Mouse (Mus musculus): ENCODE measurements at regions not wholly inside any gene's neighbourhood (a gene's known extent, or its start where the extent isn't known, plus 50 kb on each side); places are given as distances from the start of the nearest gene placed in this dataset.
A peak's percentile ranks its signal among the peaks of the same experiment; 100 is the strongest.

GRCm38 (mm10) chr11:45787408-45787807 is 64.4 kb upstream of the Clint1 start:
- DNase-seq (ENCODE audit: low read depth, low spot score), result no peak

- no peak for DNase-seq (ENCODE audit: low read depth, low spot score)
Measured at GRCm38 (mm10) chr11:45789886-45790285, 62.0 kb upstream of the Clint1 start.

- no peak for DNase-seq (ENCODE audit: low read depth, low spot score)
Measured at GRCm38 (mm10) chr11:45790504-45790903, 61.3 kb upstream of the Clint1 start.

- DNase-seq (ENCODE audit: low read depth, low spot score), result no peak
Measured at GRCm38 (mm10) chr11:45791696-45792095, 60.2 kb upstream of the Clint1 start.

DNA sequence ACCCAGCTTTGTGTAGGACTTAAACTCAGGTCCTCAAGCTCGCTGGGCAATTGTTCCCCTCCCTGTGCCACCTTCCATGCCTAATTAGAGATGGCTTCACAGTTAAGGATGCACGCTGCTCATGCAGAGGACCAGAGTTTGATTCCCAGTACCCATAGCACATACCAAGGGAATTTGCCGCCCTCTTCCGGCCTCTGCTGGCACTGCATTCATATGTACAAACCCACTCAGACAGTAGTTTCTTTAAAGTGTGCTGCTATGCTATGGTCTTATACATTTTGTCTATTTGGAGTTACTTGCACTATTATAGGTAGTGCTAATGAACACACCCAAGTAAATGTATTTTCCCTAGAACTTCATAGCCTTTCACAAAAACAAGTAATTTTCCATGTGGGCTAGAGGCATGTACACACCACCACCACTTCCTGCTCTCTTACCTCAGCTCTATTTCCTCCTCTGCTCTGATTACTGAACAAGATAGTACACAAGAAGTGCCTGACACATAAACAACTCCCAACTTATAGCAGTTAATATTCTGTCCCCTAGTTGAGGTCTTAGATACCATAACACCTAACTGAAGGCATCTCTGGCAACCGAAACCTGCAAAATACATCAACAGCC is 57.4 kb upstream of the Clint1 start:
- DNase-seq (ENCODE audit: low read depth, low spot score), result no peak

GRCm38 (mm10) chr11:45795322-45795721 is 56.5 kb upstream of the Clint1 start:
- DNase-seq (ENCODE audit: low read depth, low spot score), result no peak

DNA sequence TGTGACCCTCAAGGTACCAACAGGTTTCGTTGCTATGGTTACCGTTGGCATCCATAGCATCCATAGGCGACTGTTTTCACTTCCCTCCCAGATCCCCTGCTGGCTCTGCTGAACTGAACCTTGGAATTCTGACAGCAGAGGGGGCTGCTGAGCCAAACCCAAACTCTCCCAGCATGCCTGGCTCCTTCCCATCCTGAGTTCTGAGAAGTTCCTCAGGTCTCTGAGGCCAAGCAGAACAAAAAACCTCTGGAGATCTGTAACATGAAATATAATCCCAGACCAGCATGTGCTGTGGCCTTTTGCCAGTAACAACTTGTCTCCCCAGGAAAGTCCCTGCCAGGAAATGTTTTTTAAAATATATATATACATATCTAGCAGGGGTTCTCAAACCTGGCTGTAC is 56.1 kb upstream of the Clint1 start:
- DNase-seq (ENCODE audit: low read depth, low spot score), result peak; percentile 65

DNA sequence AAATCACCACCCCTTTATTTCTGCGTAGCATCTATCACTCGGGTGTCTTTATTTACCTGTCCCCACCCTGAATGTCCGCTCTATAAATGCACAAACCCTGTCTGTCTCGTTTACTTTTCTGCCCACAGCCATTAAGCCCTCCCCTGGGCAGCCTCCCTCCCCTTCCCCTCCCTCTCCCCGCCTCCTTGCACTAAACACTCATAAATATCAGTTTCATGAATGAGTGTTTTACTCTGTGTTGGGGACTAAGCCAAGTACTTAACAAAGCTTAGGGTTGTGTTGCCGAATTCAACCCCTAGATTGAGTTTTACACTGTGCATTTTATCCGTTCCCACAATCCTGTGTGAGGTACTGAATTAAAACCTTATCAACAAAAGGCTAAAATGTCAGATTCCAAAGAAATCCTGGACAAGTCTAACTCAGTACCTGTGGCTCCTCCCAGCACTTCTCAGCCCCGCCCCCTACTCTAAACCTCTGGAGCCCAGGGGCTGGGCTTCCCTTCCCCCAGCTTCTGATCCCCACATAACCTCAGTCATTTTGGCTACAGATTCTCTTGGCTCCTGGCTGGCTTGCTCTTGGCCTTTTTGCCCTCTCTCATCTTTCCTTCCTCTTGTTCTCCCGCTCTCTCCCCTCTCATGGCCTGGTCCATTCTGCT is 52.0 kb upstream of the Clint1 start:
- DNase-seq (ENCODE audit: low read depth, low spot score), result no peak
